Mouse (Mus musculus): Measurements from ENCODE around the gene Tmc6.

Tmc6 gene

GRCm38 (mm10) chr11:117759267-117759666 is 22.7 kb downstream of the Tmc6 start:
- no peak for DNase-seq (ENCODE audit: inconsistent ontology term)

GRCm38 (mm10) chr11:117755891-117756290 is 26.1 kb downstream of the Tmc6 start:
- no peak for DNase-seq (ENCODE audit: inconsistent ontology term)

GRCm38 (mm10) chr11:117751544-117751943 is 30.5 kb downstream of the Tmc6 start:
- DNase-seq (ENCODE audit: inconsistent ontology term) = no peak

GRCm38 (mm10) chr11:117749414-117749813 is 32.6 kb downstream of the Tmc6 start:
- DNase-seq (ENCODE audit: inconsistent ontology term) = no peak

- DNase-seq (ENCODE audit: inconsistent ontology term) = no peak
These were observed 33.4 kb downstream of the Tmc6 start for GRCm38 (mm10) chr11:117748628-117749027.

GRCm38 (mm10) chr11:117743454-117744030 is 38.5 kb downstream of the Tmc6 start:
- DNase-seq (ENCODE audit: inconsistent ontology term) = no peak

GRCm38 (mm10) chr11:117742715-117743114 is 39.3 kb downstream of the Tmc6 start:
- DNase-seq (ENCODE audit: inconsistent ontology term) = no peak

- peak; percentile 16 for DNase-seq (ENCODE audit: inconsistent ontology term)
These were observed 39.8 kb downstream of the Tmc6 start for GRCm38 (mm10) chr11:117742243-117742642.

GRCm38 (mm10) chr11:117741128-117741527 is 40.9 kb downstream of the Tmc6 start:
- no peak for DNase-seq (ENCODE audit: inconsistent ontology term)

GRCm38 (mm10) chr11:117738123-117738522 is 43.9 kb downstream of the Tmc6 start:
- DNase-seq (ENCODE audit: inconsistent ontology term) = no peak

GRCm38 (mm10) chr11:117736037-117736689 is 45.8 kb downstream of the Tmc6 start:
- peak; percentile 39 for DNase-seq (ENCODE audit: inconsistent ontology term)

- DNase-seq (ENCODE audit: inconsistent ontology term) = no peak
These were observed 50.5 kb downstream of the Tmc6 start for GRCm38 (mm10) chr11:117731470-117731869.

GRCm38 (mm10) chr11:117730490-117730838 is 51.5 kb downstream of the Tmc6 start:
- no peak for DNase-seq (ENCODE audit: inconsistent ontology term)

GRCm38 (mm10) chr11:117729798-117730489 is 52.1 kb downstream of the Tmc6 start:
- no peak for DNase-seq (ENCODE audit: inconsistent ontology term)

GRCm38 (mm10) chr11:117729341-117729740 is 52.7 kb downstream of the Tmc6 start:
- DNase-seq (ENCODE audit: inconsistent ontology term) = no peak

- peak; percentile 36 for DNase-seq (ENCODE audit: inconsistent ontology term)
These were observed 53.2 kb downstream of the Tmc6 start for GRCm38 (mm10) chr11:117728841-117729240.

GRCm38 (mm10) chr11:117728245-117728644 is 53.8 kb downstream of the Tmc6 start:
- DNase-seq (ENCODE audit: inconsistent ontology term) = no peak

- DNase-seq (ENCODE audit: inconsistent ontology term) = no peak
These were observed 55.0 kb downstream of the Tmc6 start for GRCm38 (mm10) chr11:117727031-117727430.

- no peak for DNase-seq (ENCODE audit: inconsistent ontology term)
These were observed 57.2 kb downstream of the Tmc6 start for GRCm38 (mm10) chr11:117724604-117725301.

GRCm38 (mm10) chr11:117718838-117719237 is 63.2 kb downstream of the Tmc6 start:
- no peak for DNase-seq (ENCODE audit: inconsistent ontology term)
